Mouse (Mus musculus) midbrain, embryonic 13.5 days (tissue): Measurements from ENCODE around the gene Mras. TPM values are rescaled to one million over a fixed set of nuclear protein-coding genes. Genes with fewer than 3 reads are reported as not detected.
A peak's percentile ranks its signal among the peaks of the same experiment; 100 is the strongest.

Experiments used
- ATAC-seq: fragments of 200-750 bp; cut with Nextera tagmentation; 2 replicates; pipeline ENCODE4 v1.8.0; 2017; ENCODE audit warnings: mild to moderate bottlenecking, moderate TSS enrichment, moderate library complexity
- H3K27ac ChIP-seq: fragments of 300-500 bp; sonication (generic); 2 replicates; pipeline ENCODE4 v1.5.1; 2015; ENCODE audit warnings: inconsistent platforms, mild to moderate bottlenecking, moderate library complexity
- H3K27me3 ChIP-seq: fragments of 300-500 bp; sonication (generic); 2 replicates; pipeline ENCODE4 v1.6.1; 2015; ENCODE audit warnings: mild to moderate bottlenecking, inconsistent platforms
- H3K36me3 ChIP-seq: fragments of 300-500 bp; sonication (generic); 2 replicates; pipeline ENCODE4 v1.6.1; 2015; ENCODE audit warnings: mild to moderate bottlenecking, inconsistent platforms
- H3K4me1 ChIP-seq: fragments of 300-500 bp; sonication (generic); replicated peaks from 2 replicates; pipeline ENCODE4 v1.6.1; 2015; ENCODE audit warnings: inconsistent platforms
- H3K4me2 ChIP-seq: fragments of 300-500 bp; sonication (generic); replicated peaks from 2 replicates; pipeline ENCODE4 v1.6.1; 2015; ENCODE audit warnings: moderate library complexity, mild to moderate bottlenecking, inconsistent platforms
- H3K4me3 ChIP-seq: fragments of 300-500 bp; sonication (generic); replicated peaks from 2 replicates; pipeline ENCODE4 v1.5.1; 2015; ENCODE audit warnings: mild to moderate bottlenecking, inconsistent platforms
- H3K9ac ChIP-seq: fragments of 300-500 bp; sonication (generic); replicated peaks from 2 replicates; pipeline ENCODE4 v1.6.1; 2015; ENCODE audit warnings: mild to moderate bottlenecking, inconsistent platforms
- H3K9me3 ChIP-seq: fragments of 300-500 bp; sonication (generic); 2 replicates; pipeline ENCODE4 v1.6.1; 2016; ENCODE audit warnings: mild to moderate bottlenecking, inconsistent platforms
- WGBS: fragments of 180-500 bp; shearing (Covaris S2); methylation state at CpG from one replicate; pipeline ENCODE4 v1.1.7; 2015; 5-methylcytosine and 5-hydroxymethylcytosine counted together
- polyA plus RNA-seq: library from polyadenylated mRNA; unstranded; fragments of >200 nt; fragmentation: Nextera tagmentation; extraction: Ambion mirVana; gene quantifications from 2 replicates; pipeline ENCODE4 v1.2.1, GENCODE M21; 2015

Gene Mras
- polyA plus RNA-seq, 1 experiment from 2014 or later: 43.8 TPM

GRCm38 (mm10) chr9:99458529-99459208 is 21.5 kb upstream of the Mras start:
- no peak overlapping the region for H3K4me2 ChIP-seq
- no peaks in the 10 kb centered on the region for H3K9me3 ChIP-seq
- H3K27ac ChIP-seq: no peak overlapping the region
- no peak overlapping the region for H3K4me3 ChIP-seq
- H3K9ac ChIP-seq: no peak overlapping the region
- H3K27me3 ChIP-seq: no peaks in the 10 kb centered on the region
- no peaks in the 10 kb centered on the region for H3K36me3 ChIP-seq
- ATAC-seq: no peak
- 43% methylated on average over 12 of the region's 12 CpGs for WGBS
- H3K4me1 ChIP-seq: no peaks in the 10 kb centered on the region

GRCm38 (mm10) chr9:99454211-99454610 is 17.0 kb upstream of the Mras start:
- Histone ChIP-seq H3K4me3 (no peak overlapping the region), H3K36me3 (no peaks in the 10 kb centered on the region), H3K4me2 (no peak overlapping the region), H3K27me3 (peaks cover 17% of the 10 kb centered on the region), H3K4me1 (peaks cover 5% of the 10 kb centered on the region), H3K9me3 (no peaks in the 10 kb centered on the region), H3K27ac (no peak overlapping the region), H3K9ac (no peak overlapping the region)
- 90% methylated on average over 4 of the region's 4 CpGs for WGBS
- no peak for ATAC-seq

GRCm38 (mm10) chr9:99451161-99451560 is 14.0 kb upstream of the Mras start, which contains the start of gene Nme9:
TSS of gene Nme9 (plus strand) at chr9:99451475.
- no peak within 1 kb of the TSS for H3K9ac ChIP-seq
- peak within 1 kb of the TSS; percentile 30 for H3K4me2 ChIP-seq
- peaks cover 5% of the 10 kb centered on the region for H3K4me1 ChIP-seq
- WGBS: 8% methylated on average over 14 of the region's 14 CpGs
- H3K27ac ChIP-seq: no peak within 1 kb of the TSS
- H3K36me3 ChIP-seq: no peaks in the 10 kb centered on the region
- H3K4me3 ChIP-seq: no peak within 1 kb of the TSS
- H3K9me3 ChIP-seq: no peaks in the 10 kb centered on the region
- peak; percentile 66 for ATAC-seq
- H3K27me3 ChIP-seq: peaks cover 17% of the 10 kb centered on the region

- Histone ChIP-seq H3K27ac (no peak overlapping the region), H3K27me3 (peaks cover 17% of the 10 kb centered on the region), H3K9me3 (no peaks in the 10 kb centered on the region), H3K4me1 (peaks cover 5% of the 10 kb centered on the region), H3K9ac (no peak overlapping the region), H3K4me3 (no peak overlapping the region), H3K36me3 (no peaks in the 10 kb centered on the region), H3K4me2 (no peak overlapping the region)
- no peak for ATAC-seq
- WGBS: 42% methylated on average over 9 of the region's 9 CpGs
Observed at GRCm38 (mm10) chr9:99449886-99450647, 12.9 kb upstream of the Mras start.

GRCm38 (mm10) chr9:99447323-99447722 is 10.1 kb upstream of the Mras start:
- 86% methylated on average over 3 of the region's 3 CpGs for WGBS
- no peak for ATAC-seq
- no peak overlapping the region for H3K4me3 ChIP-seq
- H3K9ac ChIP-seq: no peak overlapping the region
- no peak overlapping the region for H3K27ac ChIP-seq
- no peaks in the 10 kb centered on the region for H3K36me3 ChIP-seq
- no peak overlapping the region for H3K4me2 ChIP-seq
- peaks cover 10% of the 10 kb centered on the region for H3K4me1 ChIP-seq
- no peaks in the 10 kb centered on the region for H3K9me3 ChIP-seq
- peaks cover 11% of the 10 kb centered on the region for H3K27me3 ChIP-seq

GRCm38 (mm10) chr9:99446259-99446658 is 9.1 kb upstream of the Mras start:
- no peaks in the 10 kb centered on the region for H3K9me3 ChIP-seq
- peaks cover 7% of the 10 kb centered on the region for H3K4me1 ChIP-seq
- H3K27me3 ChIP-seq: peaks cover 5% of the 10 kb centered on the region
- no peak overlapping the region for H3K9ac ChIP-seq
- no peak overlapping the region for H3K27ac ChIP-seq
- ATAC-seq: no peak
- H3K4me3 ChIP-seq: no peak overlapping the region
- no peaks in the 10 kb centered on the region for H3K36me3 ChIP-seq
- H3K4me2 ChIP-seq: no peak overlapping the region

- no peak overlapping the region for H3K4me2 ChIP-seq
- no peaks in the 10 kb centered on the region for H3K9me3 ChIP-seq
- no peak overlapping the region for H3K9ac ChIP-seq
- peak; percentile 88 for ATAC-seq
- 25% methylated on average over 8 of the region's 8 CpGs for WGBS
- no peak overlapping the region for H3K27ac ChIP-seq
- 0 out of 2 replicates have a peak, but pooled peaks cover 5% of the 10 kb centered on the region for H3K4me1 ChIP-seq
- H3K27me3 ChIP-seq: no peaks in the 10 kb centered on the region
- H3K4me3 ChIP-seq: no peak overlapping the region
- H3K36me3 ChIP-seq: no peaks in the 10 kb centered on the region
Observed at GRCm38 (mm10) chr9:99444590-99445178, 7.5 kb upstream of the Mras start.

GRCm38 (mm10) chr9:99441647-99442433 is 4.7 kb upstream of the Mras start:
- H3K27me3 ChIP-seq: peaks cover 17% of the 10 kb centered on the region
- 91% methylated on average over 4 of the region's 4 CpGs for WGBS
- H3K4me2 ChIP-seq: no peak overlapping the region
- peaks cover 14% of the 10 kb centered on the region for H3K4me1 ChIP-seq
- H3K9ac ChIP-seq: no peak overlapping the region
- H3K4me3 ChIP-seq: no peak overlapping the region
- no peak overlapping the region for H3K27ac ChIP-seq
- no peaks in the 10 kb centered on the region for H3K9me3 ChIP-seq
- no peaks in the 10 kb centered on the region for H3K36me3 ChIP-seq
- ATAC-seq: peak; percentile 31

- Histone ChIP-seq H3K4me3 (no peak overlapping the region), H3K4me2 (no peak overlapping the region), H3K4me1 (peaks cover 15% of the 10 kb centered on the region), H3K27me3 (peaks cover 17% of the 10 kb centered on the region), H3K36me3 (no peaks in the 10 kb centered on the region), H3K27ac (no peak overlapping the region), H3K9ac (no peak overlapping the region), H3K9me3 (no peaks in the 10 kb centered on the region)
- ATAC-seq: no peak
- 79% methylated on average over 5 of the region's 5 CpGs for WGBS
Observed at GRCm38 (mm10) chr9:99440941-99441340, 3.8 kb upstream of the Mras start.

- 76% methylated on average over 8 of the region's 8 CpGs for WGBS
- peaks cover 28% of the 10 kb centered on the region for H3K4me1 ChIP-seq
- H3K4me3 ChIP-seq: no peak overlapping the region
- peaks cover 17% of the 10 kb centered on the region for H3K27me3 ChIP-seq
- no peak overlapping the region for H3K9ac ChIP-seq
- H3K27ac ChIP-seq: no peak overlapping the region
- no peaks in the 10 kb centered on the region for H3K36me3 ChIP-seq
- ATAC-seq: no peak
- no peak overlapping the region for H3K4me2 ChIP-seq
- no peaks in the 10 kb centered on the region for H3K9me3 ChIP-seq
Observed at GRCm38 (mm10) chr9:99439064-99439463, 1.9 kb upstream of the Mras start.

GRCm38 (mm10) chr9:99437781-99438565 is 792 bp upstream of the Mras start:
- WGBS: 80% methylated on average over 12 of the region's 12 CpGs
- H3K4me1 ChIP-seq: peaks cover 38% of the 10 kb centered on the region
- no peak for ATAC-seq

More at GRCm38 (mm10) chr9:99437781-99438565, 792 bp upstream of the Mras start:
- Histone ChIP-seq H3K36me3 (no peaks in the 10 kb centered on the region), H3K27me3 (peaks cover 17% of the 10 kb centered on the region), H3K27ac (no peak overlapping the region), H3K9me3 (no peaks in the 10 kb centered on the region), H3K9ac (no peak overlapping the region), H3K4me2 (no peak overlapping the region), H3K4me3 (no peak overlapping the region)
